Mouse (Mus musculus): ENCODE measurements around the gene Stx8. TPM values are rescaled to one million over a fixed set of nuclear protein-coding genes. Genes with fewer than 3 reads are reported as not detected.

Gene Stx8
- total and polyA plus RNA-seq, 3 experiments: 29.5 to 152 (median 30.9) TPM

- Histone ChIP-seq H3K36me3 (ENCODE audit: control insufficient read depth in 1 of 2, insufficient read depth in 2 of 2, low read length in 2 of 2) (no peaks in the 10 kb centered on the region; a peak in 1 of 4 replicates), H3K27ac (ENCODE audit: control insufficient read depth, low read depth, low read length) (no peak overlapping the region), H3K9me3 (replicated peaks; ENCODE audit: insufficient read depth, low read length) (no peaks in the 10 kb centered on the region), H3K9ac (ENCODE audit: control insufficient read depth, low read depth, low read length, poor library complexity, severe bottlenecking) (no peak overlapping the region), H3K79me2 (ENCODE audit: control insufficient read depth, insufficient read depth, low read length, poor library complexity) (no peaks in the 10 kb centered on the region), H3K27me3 (ENCODE audit: control insufficient read depth in 1 of 2, insufficient read depth in 2 of 2, low read length in 2 of 2) (no peaks in the 10 kb centered on the region), H3K4me1 (ENCODE audit: control insufficient read depth in 1 of 2, insufficient read depth in 2 of 2, low read length in 2 of 2) (no peaks in the 10 kb centered on the region), H3K4me3 (ENCODE audit: control insufficient read depth in 1 of 2, insufficient read depth in 1 of 2, low read depth in 2 of 2, low read length in 2 of 2) (no peak overlapping the region)
- TF ChIP-seq CHD1 (IDR thresholded peaks at IDR 0.05; ENCODE audit: low read depth, low read length) (no peak), MYB (IDR thresholded peaks at IDR 0.05; ENCODE audit: low read depth, low read length) (no peak), SMC3 (IDR thresholded peaks at IDR 0.05; ENCODE audit: low read depth, low read length) (no peak), ZKSCAN1 (IDR thresholded peaks at IDR 0.05; ENCODE audit: low read depth, low read length) (no peak), MAX (IDR thresholded peaks at IDR 0.05; ENCODE audit: low read length) (no peak)
- DNase-seq (ENCODE audit: low read depth, low spot score): no peak
These were observed 124.0 kb downstream of the Stx8 start for GRCm38 (mm10) chr11:68089885-68090592.

- no peak for TF ChIP-seq CHD2 (IDR thresholded peaks at IDR 0.05; ENCODE audit: low read length)
- TF ChIP-seq SMC3 (IDR thresholded peaks at IDR 0.05; ENCODE audit: low read depth, low read length): no peak
- no peak for TF ChIP-seq EP300 (IDR thresholded peaks at IDR 0.05; ENCODE audit: low read depth in 1 of 2, low read length in 2 of 2)
- TF ChIP-seq SIN3A (IDR thresholded peaks at IDR 0.05; ENCODE audit: low read length): no peak
- no peak for TF ChIP-seq GATA1 (IDR thresholded peaks at IDR 0.05; ENCODE audit: low read depth, low read length)
- TF ChIP-seq MYC (IDR thresholded peaks at IDR 0.05; ENCODE audit: low read depth, low read length): no peak
- TF ChIP-seq TCF12 (IDR thresholded peaks at IDR 0.05; ENCODE audit: low read depth, low read length): no peak
- no peak for TF ChIP-seq MEF2A (IDR thresholded peaks at IDR 0.05; ENCODE audit: extremely low read depth, insufficient replicate concordance, low read depth, low read length, poor library complexity, severe bottlenecking)
- TF ChIP-seq ELF1 (IDR thresholded peaks at IDR 0.05; ENCODE audit: low read depth, low read length): no peak
- no peak for TF ChIP-seq RAD21 (IDR thresholded peaks at IDR 0.05; ENCODE audit: low read depth, low read length)
- no peak for TF ChIP-seq UBTF (IDR thresholded peaks at IDR 0.05; ENCODE audit: borderline replicate concordance, insufficient read depth, low read depth, low read length)
- TF ChIP-seq NELFE (IDR thresholded peaks at IDR 0.05; ENCODE audit: low read depth, low read length): no peak
- no peak for TF ChIP-seq MAFK (IDR thresholded peaks at IDR 0.05; ENCODE audit: borderline replicate concordance, low read depth, low read length)
- no peak for TF ChIP-seq JUND (IDR thresholded peaks at IDR 0.05; ENCODE audit: low read depth, low read length)
- TF ChIP-seq ZC3H11A (IDR thresholded peaks at IDR 0.05; ENCODE audit: low read depth, low read length): no peak
- no peak for TF ChIP-seq MAX (IDR thresholded peaks at IDR 0.05; ENCODE audit: low read length)
- TF ChIP-seq TBP (IDR thresholded peaks at IDR 0.05; ENCODE audit: low read depth, low read length): no peak
- no peak for TF ChIP-seq NRF1 (IDR thresholded peaks at IDR 0.05; ENCODE audit: insufficient read depth, low read depth, low read length, poor library complexity, severe bottlenecking)
- TF ChIP-seq KAT2A (conservative IDR thresholded peaks at IDR 0.05; ENCODE audit: low read depth, low read length): no peak
- DNase-seq (ENCODE audit: low read depth, low spot score): no peak
- H3K4me1 ChIP-seq (ENCODE audit: control insufficient read depth in 1 of 2, insufficient read depth in 2 of 2, low read length in 2 of 2): no peaks in the 10 kb centered on the region
These were observed 126.2 kb downstream of the Stx8 start for GRCm38 (mm10) chr11:68091975-68092759.

More at GRCm38 (mm10) chr11:68091975-68092759, 126.2 kb downstream of the Stx8 start:
- Histone ChIP-seq H3K27ac (ENCODE audit: control insufficient read depth, low read depth, low read length) (no peak overlapping the region), H3K9me3 (replicated peaks; ENCODE audit: insufficient read depth, low read length) (no peaks in the 10 kb centered on the region), H3K36me3 (ENCODE audit: control insufficient read depth in 1 of 2, insufficient read depth in 2 of 2, low read length in 2 of 2) (no peaks in the 10 kb centered on the region; a peak in 1 of 4 replicates), H3K79me2 (ENCODE audit: control insufficient read depth, insufficient read depth, low read length, poor library complexity) (no peaks in the 10 kb centered on the region), H3K27me3 (ENCODE audit: control insufficient read depth in 1 of 2, insufficient read depth in 2 of 2, low read length in 2 of 2) (no peaks in the 10 kb centered on the region), H3K9ac (ENCODE audit: control insufficient read depth, low read depth, low read length, poor library complexity, severe bottlenecking) (no peak overlapping the region), H3K4me3 (ENCODE audit: control insufficient read depth in 1 of 2, insufficient read depth in 1 of 2, low read depth in 2 of 2, low read length in 2 of 2) (no peak overlapping the region)
